16 mouse cellular contexts compared by ENCODE assay signal in genomic region chr1:72867346-72867745, GRCm38 (mm10). TPM values are rescaled to one million over a fixed set of nuclear protein-coding genes. Genes with fewer than 3 reads are reported as not detected.
A peak's percentile ranks its signal among the peaks of the same experiment; 100 is the strongest.
DNase-seq lines count a peak whose midpoint lies in the region; ATAC-seq and TF ChIP-seq lines count a peak whose summit lies in the region.
"Had no signal": no experiment of that assay in that cellular context is flagged by ENCODE, and none has a peak within 500 bp of the region (broad histone marks: within the 10 kb centered on the region; RNA-seq: fewer than 3 reads in every experiment).

No protein-coding gene starts in this region.

- ATAC-seq in forebrain, embryonic 11.5 days (replicated peaks; ENCODE audit: low FRiP score): no peak
- no peak for ATAC-seq in forebrain, postnatal 0 days
- ATAC-seq in hindbrain, embryonic 16.5 days: no peak
- ATAC-seq in hindbrain, embryonic 12.5 days (ENCODE audit: low FRiP score): no peak
- no peak for ATAC-seq in neural tube, embryonic 13.5 days (ENCODE audit: low read depth)
- ATAC-seq in neural tube, embryonic 15.5 days (ENCODE audit: low FRiP score): no peak

- no peak overlapping the region for H3K9ac ChIP-seq in forebrain, embryonic 11.5 days (ENCODE audit: low read length)
- no peak overlapping the region for H3K9ac ChIP-seq in forebrain, postnatal 0 days
- H3K9ac ChIP-seq in hindbrain, embryonic 16.5 days (ENCODE audit: low read depth, low read length): peak overlapping the region; percentile 24; the same call in 1 of the 2 replicates
- H3K9ac ChIP-seq in hindbrain, embryonic 12.5 days: no peak overlapping the region
- H3K9ac ChIP-seq in neural tube, embryonic 13.5 days: peak overlapping the region; percentile 14; the same call in 1 of the 2 replicates
- H3K9ac ChIP-seq in neural tube, embryonic 15.5 days (replicated peaks): no peak overlapping the region

- H3K4me1 ChIP-seq in forebrain, embryonic 11.5 days (replicated peaks; ENCODE audit: control insufficient read depth, insufficient read depth, low read length): no peaks in the 10 kb centered on the region; the same call in 1 of the 2 replicates
- H3K4me1 ChIP-seq in forebrain, postnatal 0 days (ENCODE audit: insufficient read depth): peaks cover 7% of the 10 kb centered on the region; the same call in 1 of the 2 replicates
- H3K4me1 ChIP-seq in hindbrain, embryonic 16.5 days (ENCODE audit: control insufficient read depth, insufficient read depth, low read depth, low read length): peaks cover 19% of the 10 kb centered on the region
- peaks cover 51% of the 10 kb centered on the region for H3K4me1 ChIP-seq in hindbrain, embryonic 12.5 days
- peaks cover 72% of the 10 kb centered on the region for H3K4me1 ChIP-seq in neural tube, embryonic 13.5 days (replicated peaks)
- peaks cover 45% of the 10 kb centered on the region for H3K4me1 ChIP-seq in neural tube, embryonic 15.5 days
- peaks cover 6% of the 10 kb centered on the region for H3K4me1 ChIP-seq in thymus, adult 2 months (replicated peaks; ENCODE audit: control insufficient read depth, insufficient read depth, low read length)

- no peak overlapping the region for H3K4me3 ChIP-seq in forebrain, embryonic 11.5 days (ENCODE audit: low read depth, low read length)
- H3K4me3 ChIP-seq in forebrain, postnatal 0 days (ENCODE audit: low read depth, low read length): no peak overlapping the region
- H3K4me3 ChIP-seq in hindbrain, embryonic 16.5 days (ENCODE audit: low read length): no peak overlapping the region
- no peak overlapping the region for H3K4me3 ChIP-seq in hindbrain, embryonic 12.5 days
- H3K4me3 ChIP-seq in neural tube, embryonic 13.5 days: no peak overlapping the region
- no peak overlapping the region for H3K4me3 ChIP-seq in neural tube, embryonic 15.5 days (replicated peaks)
- H3K4me3 ChIP-seq in thymus, adult 2 months (ENCODE audit: control insufficient read depth, insufficient read depth, low read length): no peak overlapping the region

- no peak overlapping the region for H3K4me2 ChIP-seq in forebrain, embryonic 11.5 days (ENCODE audit: low read depth, low read length, severe bottlenecking)
- H3K4me2 ChIP-seq in forebrain, postnatal 0 days (ENCODE audit: low read depth): no peak overlapping the region
- no peak overlapping the region for H3K4me2 ChIP-seq in hindbrain, embryonic 16.5 days (ENCODE audit: low read length)
- H3K4me2 ChIP-seq in hindbrain, embryonic 12.5 days (replicated peaks): no peak overlapping the region
- H3K4me2 ChIP-seq in neural tube, embryonic 13.5 days: peak overlapping the region; percentile 21; the same call in 1 of the 2 replicates
- H3K4me2 ChIP-seq in neural tube, embryonic 15.5 days: no peak overlapping the region

- DNase-seq in forebrain, embryonic 11.5 days (ENCODE audit: low spot score): peak; percentile 45
- no peak for DNase-seq in forebrain, postnatal 0 days
- no peak for DNase-seq in thymus, adult 2 months
- DNase-seq in spleen, adult 12 weeks (ENCODE audit: low spot score): no peak
- DNase-seq: cerebellum, adult 18-20 months; gastrocnemius, postnatal 25 days; lung, postnatal 14 days; retina, postnatal 1 day; spleen, adult 18-20 months; thymus, postnatal 25 days had no signal

- no peaks in the 10 kb centered on the region for H3K9me3 ChIP-seq in forebrain, embryonic 11.5 days (ENCODE audit: control insufficient read depth, low read length)
- no peaks in the 10 kb centered on the region for H3K9me3 ChIP-seq in forebrain, postnatal 0 days (ENCODE audit: low read length)
- H3K9me3 ChIP-seq in hindbrain, embryonic 16.5 days (ENCODE audit: control insufficient read depth, low read length): no peaks in the 10 kb centered on the region
- no peaks in the 10 kb centered on the region for H3K9me3 ChIP-seq in hindbrain, embryonic 12.5 days (replicated peaks)
- no peaks in the 10 kb centered on the region for H3K9me3 ChIP-seq in neural tube, embryonic 13.5 days
- no peaks in the 10 kb centered on the region for H3K9me3 ChIP-seq in neural tube, embryonic 15.5 days (replicated peaks)

- no peak overlapping the region for H3K27ac ChIP-seq in forebrain, embryonic 11.5 days (ENCODE audit: low read depth, low read length)
- no peak overlapping the region for H3K27ac ChIP-seq in forebrain, postnatal 0 days (ENCODE audit: low read depth, low read length)
- no peak overlapping the region for H3K27ac ChIP-seq in hindbrain, embryonic 16.5 days (ENCODE audit: low read depth, low read length)
- H3K27ac ChIP-seq in hindbrain, embryonic 12.5 days: no peak overlapping the region
- peak overlapping the region; percentile 43; the same call in 1 of the 2 replicates for H3K27ac ChIP-seq in neural tube, embryonic 13.5 days (replicated peaks)
- no peak overlapping the region for H3K27ac ChIP-seq in neural tube, embryonic 15.5 days (replicated peaks)
- no peak overlapping the region for H3K27ac ChIP-seq in thymus, adult 2 months (ENCODE audit: control insufficient read depth, insufficient read depth, low read length)
- H3K27ac ChIP-seq: kidney, postnatal 0 days had no signal

- H3K36me3 ChIP-seq in forebrain, embryonic 11.5 days (ENCODE audit: control insufficient read depth, insufficient read depth, low read length): no peaks in the 10 kb centered on the region
- no peaks in the 10 kb centered on the region; the same call in 1 of the 2 replicates for H3K36me3 ChIP-seq in forebrain, postnatal 0 days (ENCODE audit: insufficient read depth)
- H3K36me3 ChIP-seq in hindbrain, embryonic 16.5 days (ENCODE audit: control insufficient read depth, insufficient read depth, low read length): no peaks in the 10 kb centered on the region
- H3K36me3 ChIP-seq in hindbrain, embryonic 12.5 days: peaks cover 3% of the 10 kb centered on the region; the same call in 1 of the 2 replicates
- peaks cover 13% of the 10 kb centered on the region for H3K36me3 ChIP-seq in neural tube, embryonic 13.5 days
- no peaks in the 10 kb centered on the region for H3K36me3 ChIP-seq in neural tube, embryonic 15.5 days
- no peaks in the 10 kb centered on the region for H3K36me3 ChIP-seq in thymus, adult 2 months (ENCODE audit: control insufficient read depth, insufficient read depth, low read length)

- TF ChIP-seq CTCF in forebrain, postnatal 0 days (IDR thresholded peaks at IDR 0.05; ENCODE audit: low read depth): no peak
- TF ChIP-seq CTCF in thymus, adult 2 months (IDR thresholded peaks at IDR 0.05; ENCODE audit: borderline replicate concordance, control insufficient read depth, extremely low read depth, insufficient read depth, low read length, poor library complexity): no peak

- no peak for TF ChIP-seq POLR2A in thymus, adult 2 months (IDR thresholded peaks at IDR 0.05; ENCODE audit: control insufficient read depth, extremely low read depth, insufficient read depth, low read length, poor library complexity)

- no peaks in the 10 kb centered on the region for H3K27me3 ChIP-seq in forebrain, embryonic 11.5 days (ENCODE audit: control insufficient read depth, insufficient read depth, low read length)
- no peaks in the 10 kb centered on the region for H3K27me3 ChIP-seq in forebrain, postnatal 0 days (ENCODE audit: insufficient read depth, low read length)
- H3K27me3 ChIP-seq in hindbrain, embryonic 16.5 days (replicated peaks; ENCODE audit: control insufficient read depth, insufficient read depth, low read length): no peaks in the 10 kb centered on the region
- H3K27me3 ChIP-seq in hindbrain, embryonic 12.5 days: no peaks in the 10 kb centered on the region
- H3K27me3 ChIP-seq in neural tube, embryonic 13.5 days: peaks cover 4% of the 10 kb centered on the region; the same call in 1 of the 2 replicates
- H3K27me3 ChIP-seq in neural tube, embryonic 15.5 days (replicated peaks): no peaks in the 10 kb centered on the region
- peaks cover 3% of the 10 kb centered on the region; the same call in 1 of the 2 replicates for H3K27me3 ChIP-seq in thymus, adult 2 months (ENCODE audit: control insufficient read depth, insufficient read depth, low read length)

- WGBS in forebrain, embryonic 11.5 days: 54% methylated on average over 1 of the region's 1 CpGs
- 35% methylated on average over 1 of the region's 1 CpGs for WGBS in forebrain, postnatal 0 days
- 44% methylated on average over 1 of the region's 1 CpGs for WGBS in hindbrain, embryonic 16.5 days
- 37% methylated on average over 1 of the region's 1 CpGs for WGBS in hindbrain, embryonic 12.5 days
- 32% methylated on average over 1 of the region's 1 CpGs for WGBS in neural tube, embryonic 13.5 days
- 26% methylated on average over 1 of the region's 1 CpGs for WGBS in neural tube, embryonic 15.5 days
- 88% methylated on average over 1 of the region's 1 CpGs for WGBS in thymus, adult 2 months

RNA-seq across cellular contexts. Expression of gene Igfbp5, which starts 7.3 kb away (rescaled TPM):
- 35.7 and 37.4 TPM in 2 replicates for polyA plus RNA-seq in forebrain, embryonic 11.5 days (2014; fragmentation: Nextera tagmentation; extraction: Ambion mirVana)
- total RNA-seq in forebrain, postnatal 0 days (2014; rRNA removed): 68.2 and 104 TPM in 2 replicates
- 26.1 and 36.2 TPM in 2 replicates for polyA plus RNA-seq in forebrain, postnatal 0 days (2015; fragmentation: Nextera tagmentation; extraction: Ambion mirVana)
- 51.9 and 65.1 TPM in 2 replicates for polyA plus RNA-seq in hindbrain, embryonic 16.5 days (2015; fragmentation: Nextera tagmentation; extraction: Ambion mirVana)
- polyA plus RNA-seq in hindbrain, embryonic 12.5 days (2016; fragmentation: Nextera tagmentation; extraction: Ambion mirVana): 69.6 and 99.7 TPM in 2 replicates
- polyA plus RNA-seq in neural tube, embryonic 13.5 days (2015; fragmentation: Nextera tagmentation; extraction: Ambion mirVana): 158 and 172 TPM in 2 replicates
- polyA plus RNA-seq in neural tube, embryonic 15.5 days (2015; fragmentation: Nextera tagmentation; extraction: Ambion mirVana): 90.8 and 102 TPM in 2 replicates
- polyA plus RNA-seq in thymus, adult 2 months (2012; rRNA removed): 27.0 and 58.3 TPM in 2 replicates
- total RNA-seq: megakaryocyte-erythroid progenitor cell, adult 5-6 weeks had no signal

RNA-seq across cellular contexts. Expression of gene Igfbp2, which starts 43.0 kb away (rescaled TPM):
- 708 and 809 TPM in 2 replicates for polyA plus RNA-seq in forebrain, embryonic 11.5 days (2014; fragmentation: Nextera tagmentation; extraction: Ambion mirVana)
- 311 and 330 TPM in 2 replicates for total RNA-seq in forebrain, postnatal 0 days (2014; rRNA removed)
- 341 and 409 TPM in 2 replicates for polyA plus RNA-seq in forebrain, postnatal 0 days (2015; fragmentation: Nextera tagmentation; extraction: Ambion mirVana)
- 465 and 469 TPM in 2 replicates for polyA plus RNA-seq in hindbrain, embryonic 16.5 days (2015; fragmentation: Nextera tagmentation; extraction: Ambion mirVana)
- 548 and 549 TPM in 2 replicates for polyA plus RNA-seq in hindbrain, embryonic 12.5 days (2016; fragmentation: Nextera tagmentation; extraction: Ambion mirVana)
- 337 and 391 TPM in 2 replicates for polyA plus RNA-seq in neural tube, embryonic 13.5 days (2015; fragmentation: Nextera tagmentation; extraction: Ambion mirVana)
- polyA plus RNA-seq in neural tube, embryonic 15.5 days (2015; fragmentation: Nextera tagmentation; extraction: Ambion mirVana): 278 and 341 TPM in 2 replicates
- 13.3 and 16.4 TPM in 2 replicates for polyA plus RNA-seq in thymus, adult 2 months (2012; rRNA removed)
- total RNA-seq: megakaryocyte-erythroid progenitor cell, adult 5-6 weeks had no signal

Comparison
In these comparisons a context has a peak if more than half of its experiments do, and no peak if none do; other contexts are left out.
1. H3K9ac ChIP-seq: peak in hindbrain, embryonic 16.5 days (single experiment) and neural tube, embryonic 13.5 days (single experiment); none in forebrain, embryonic 11.5 days (single experiment), forebrain, postnatal 0 days (single experiment), hindbrain, embryonic 12.5 days (single experiment) and neural tube, embryonic 15.5 days (single experiment).
2. RNA of gene Igfbp2, which starts 43.0 kb away (polyA plus RNA-seq): 708 to 809 TPM in forebrain, embryonic 11.5 days, 548 to 549 TPM in hindbrain, embryonic 12.5 days, 465 to 469 TPM in hindbrain, embryonic 16.5 days, 337 to 391 TPM in neural tube, embryonic 13.5 days, 341 to 409 TPM in forebrain, postnatal 0 days and 278 to 341 TPM in neural tube, embryonic 15.5 days; 13.3 to 16.4 TPM in thymus, adult 2 months; every median in the first group is over 10 times any median in the second.